In genomic region chr17:84482831-84483230, GRCm38 (mm10) we compare ENCODE assay signal across 35 mouse cellular contexts. TPM values are rescaled to one million over a fixed set of nuclear protein-coding genes. Genes with fewer than 3 reads are reported as not detected.
"Had no signal": no experiment of that assay in that cellular context is flagged by ENCODE, and none has a peak within 500 bp of the region (broad histone marks: within the 10 kb centered on the region; RNA-seq: fewer than 3 reads in every experiment).

No protein-coding gene starts in this region.

- H3K27me3 ChIP-seq: heart, embryonic 12.5 days; heart, embryonic 13.5 days; heart, embryonic 15.5 days; hindbrain, embryonic 12.5 days; hindbrain, embryonic 13.5 days; hindbrain, embryonic 15.5 days; intestine, embryonic 15.5 days; kidney, embryonic 15.5 days had no signal

- H3K9me3 ChIP-seq: heart, embryonic 10.5 days; heart, embryonic 12.5 days; heart, embryonic 13.5 days; heart, embryonic 15.5 days; hindbrain, embryonic 10.5 days; hindbrain, embryonic 12.5 days; hindbrain, embryonic 13.5 days; hindbrain, embryonic 15.5 days; intestine, embryonic 15.5 days; kidney, embryonic 15.5 days had no signal

- DNase-seq: heart, postnatal 10 days; heart, postnatal 36 days; heart, postnatal 4 days; kidney, adult 11 months; kidney, adult 18-20 months; kidney, adult 2 months; kidney, adult 8-10 months; kidney, adult 9 months; kidney, postnatal 10 days; kidney, postnatal 14 days; kidney, postnatal 25 days; kidney, postnatal 36 days; kidney, postnatal 4 days; layer of hippocampus, adult 9-11 months; layer of hippocampus, postnatal 36 days had no signal

- H3K27ac ChIP-seq: heart, embryonic 10.5 days; heart, embryonic 13.5 days; heart, embryonic 15.5 days; hindbrain, embryonic 10.5 days; hindbrain, embryonic 12.5 days; hindbrain, embryonic 13.5 days; hindbrain, embryonic 14.5 days; hindbrain, embryonic 15.5 days; hindbrain, postnatal 0 days; intestine, embryonic 15.5 days; kidney, embryonic 15.5 days; kidney, postnatal 0 days; layer of hippocampus, adult 2 months had no signal

- H3K4me3 ChIP-seq: heart, embryonic 10.5 days; heart, embryonic 12.5 days; heart, embryonic 13.5 days; heart, embryonic 15.5 days; hindbrain, embryonic 10.5 days; hindbrain, embryonic 12.5 days; hindbrain, embryonic 13.5 days; hindbrain, embryonic 15.5 days; intestine, embryonic 15.5 days; kidney, embryonic 15.5 days; layer of hippocampus, adult 2 months had no signal

- ATAC-seq: hindbrain, embryonic 16.5 days; hindbrain, postnatal 0 days; inflammation-experienced regulatory T-cells, adult 6 months; intestine, embryonic 15.5 days; intestine, embryonic 16.5 days; intestine, postnatal 0 days had no signal

- H3K9ac ChIP-seq: heart, embryonic 12.5 days; heart, embryonic 13.5 days; heart, embryonic 15.5 days; hindbrain, embryonic 12.5 days; hindbrain, embryonic 13.5 days; hindbrain, embryonic 14.5 days; hindbrain, embryonic 15.5 days; intestine, embryonic 15.5 days; kidney, embryonic 15.5 days had no signal

- H3K4me2 ChIP-seq: heart, embryonic 11.5 days; heart, embryonic 12.5 days; heart, embryonic 13.5 days; heart, embryonic 15.5 days; hindbrain, embryonic 12.5 days; hindbrain, embryonic 13.5 days; hindbrain, embryonic 14.5 days; hindbrain, embryonic 15.5 days; intestine, embryonic 15.5 days; kidney, embryonic 15.5 days had no signal

- H3K36me3 ChIP-seq: heart, embryonic 10.5 days; heart, embryonic 12.5 days; heart, embryonic 13.5 days; heart, embryonic 15.5 days; hindbrain, embryonic 10.5 days; hindbrain, embryonic 12.5 days; hindbrain, embryonic 13.5 days; hindbrain, embryonic 15.5 days; intestine, embryonic 15.5 days; kidney, embryonic 15.5 days had no signal

- H3K4me1 ChIP-seq: heart, embryonic 10.5 days; hindbrain, embryonic 13.5 days; hindbrain, embryonic 15.5 days; intestine, embryonic 15.5 days; kidney, embryonic 15.5 days had no signal

RNA-seq across cellular contexts. Expression of gene Plekhh2, which starts 28.9 kb away (rescaled TPM):
- total RNA-seq: hematopoietic stem cell, adult 5-6 weeks had no signal
- polyA plus RNA-seq: inflammation-experienced regulatory T-cells, adult 6 months had no signal
